Mouse (Mus musculus) liver, postnatal 0 days (tissue): ENCODE data around the gene Kirrel2. TPM values are rescaled to one million over a fixed set of nuclear protein-coding genes. Genes with fewer than 3 reads are reported as not detected.
A peak's percentile ranks its signal among the peaks of the same experiment; 100 is the strongest.

ENCODE experiments used
- ATAC-seq: fragments of 200-750 bp; cut with Nextera tagmentation; 2 replicates; pipeline ENCODE4 v1.8.0; 2017; ENCODE audit warnings: mild to moderate bottlenecking, moderate library complexity
- DNase-seq: peaks from one replicate; pipeline ENCODE4 v3.0.0-alpha.2; 2016
- H3K27ac ChIP-seq: fragments of 300-500 bp; sonication (generic); 2 replicates; pipeline ENCODE4 v1.5.1; 2014; ENCODE audit warnings: antibody characterized with exemption, moderate library complexity, mild to moderate bottlenecking, low read depth
- H3K27me3 ChIP-seq: fragments of 300-500 bp; sonication (generic); 2 replicates; pipeline ENCODE4 v1.6.1; 2014; ENCODE audit warnings: low read length, control low read depth, mixed read lengths; ENCODE audit not compliant: insufficient read depth
- H3K36me3 ChIP-seq: fragments of 300-500 bp; sonication (generic); replicated peaks from 2 replicates; pipeline ENCODE4 v1.6.1; 2014; ENCODE audit warnings: mild to moderate bottlenecking, control low read depth, low read length, moderate library complexity, mixed read lengths; ENCODE audit not compliant: insufficient read depth
- H3K4me1 ChIP-seq: fragments of 300-500 bp; sonication (generic); 2 replicates; pipeline ENCODE4 v1.6.1; 2014; ENCODE audit warnings: antibody characterized with exemption, mild to moderate bottlenecking, control low read depth; ENCODE audit not compliant: insufficient read depth
- H3K4me2 ChIP-seq: fragments of 300-500 bp; sonication (generic); 2 replicates; pipeline ENCODE4 v1.6.1; 2014; ENCODE audit warnings: low read depth, mild to moderate bottlenecking, low read length, moderate library complexity, mixed read lengths
- H3K4me3 ChIP-seq: fragments of 300-500 bp; sonication (generic); 2 replicates; pipeline ENCODE4 v1.5.1; 2014; ENCODE audit warnings: low read depth, low read length
- H3K9ac ChIP-seq: fragments of 300-500 bp; sonication (generic); replicated peaks from 2 replicates; pipeline ENCODE4 v1.6.1; 2014; ENCODE audit warnings: mild to moderate bottlenecking, moderate library complexity
- H3K9me3 ChIP-seq: fragments of 300-500 bp; sonication (generic); 2 replicates; pipeline ENCODE4 v1.6.1; 2016; ENCODE audit warnings: mild to moderate bottlenecking, control low read depth, low read length, mixed read lengths
- CTCF ChIP-seq: sonication (generic); IDR thresholded peaks from 2 replicates; pipeline ENCODE4 v1.5.1; 2016; ENCODE audit warnings: antibody characterized with exemption, low read depth
- EP300 ChIP-seq: IDR thresholded peaks from 2 replicates; pipeline ENCODE4 v1.6.1; 2016; ENCODE audit warnings: antibody characterized with exemption, low read depth, mild to moderate bottlenecking
- WGBS: fragments of 180-500 bp; shearing (Covaris S2); extraction: QIAGEN DNeasy Blood & Tissue Kit; methylation state at CpG from one replicate; pipeline ENCODE4 v1.1.7; 2014; ENCODE audit not compliant: insufficient replicate concordance; 5-methylcytosine and 5-hydroxymethylcytosine counted together
- polyA plus RNA-seq: library from polyadenylated mRNA; unstranded; fragments of >200 nt; fragmentation: Nextera tagmentation; extraction: Ambion mirVana; gene quantifications from 2 replicates; pipeline ENCODE4 v1.2.1, GENCODE M21; 2015

Gene Kirrel2
- polyA plus RNA-seq, 1 experiment from 2014 or later: 0.05 TPM

GRCm38 (mm10) chr7:30420673-30421072, 36.8 kb downstream of the Kirrel2 start:
- WGBS: 60% methylated on average over 3 of the region's 3 CpGs
- DNase-seq: no peak
- Histone ChIP-seq H3K4me1 (peaks cover 23% of the 10 kb centered on the region), H3K9ac (no peak overlapping the region), H3K36me3 (peaks cover 15% of the 10 kb centered on the region; the same call in 1 of the 2 replicates), H3K27ac (peak overlapping the region; percentile 91), H3K4me3 (no peak overlapping the region), H3K27me3 (no peaks in the 10 kb centered on the region), H3K9me3 (no peaks in the 10 kb centered on the region), H3K4me2 (peak overlapping the region; percentile 90)
- TF ChIP-seq CTCF: no peak
- TF ChIP-seq EP300: no peak
- no peak for ATAC-seq

- ATAC-seq (peak; percentile 52), DNase-seq (peak; percentile 54)
- Histone ChIP-seq H3K9ac (no peak within 1 kb of the TSS; the same call in 1 of the 2 replicates), H3K4me2 (peak within 1 kb of the TSS; percentile 90), H3K9me3 (no peaks in the 10 kb centered on the region), H3K4me3 (peak within 1 kb of the TSS; percentile 31), H3K27ac (peak within 1 kb of the TSS; percentile 91), H3K27me3 (no peaks in the 10 kb centered on the region), H3K36me3 (peaks cover 9% of the 10 kb centered on the region; the same call in 1 of the 2 replicates), H3K4me1 (peaks cover 23% of the 10 kb centered on the region)
- TF ChIP-seq EP300 (no peak), CTCF (peak; percentile 39)
- WGBS: 16% methylated on average over 10 of the region's 10 CpGs
These were observed 37.7 kb downstream of the Kirrel2 start, which contains the start of gene Hcst for GRCm38 (mm10) chr7:30419561-30420499. TSS of gene Hcst (minus strand) at chr7:30419854.

GRCm38 (mm10) chr7:30417856-30418255, 39.6 kb downstream of the Kirrel2 start:
- H3K4me3 ChIP-seq: peak overlapping the region; percentile 14; the same call in 1 of the 2 replicates
- no peaks in the 10 kb centered on the region for H3K9me3 ChIP-seq
- H3K27ac ChIP-seq: peak overlapping the region; percentile 91
- ATAC-seq: no peak
- 42% methylated on average over 9 of the region's 9 CpGs for WGBS
- H3K27me3 ChIP-seq: no peaks in the 10 kb centered on the region
- peak overlapping the region; percentile 47; the same call in 1 of the 2 replicates for H3K9ac ChIP-seq
- no peaks in the 10 kb centered on the region for H3K36me3 ChIP-seq
- DNase-seq: no peak
- no peak for TF ChIP-seq EP300
- TF ChIP-seq CTCF: no peak
- peaks cover 23% of the 10 kb centered on the region for H3K4me1 ChIP-seq
- H3K4me2 ChIP-seq: peak overlapping the region; percentile 90

DNA sequence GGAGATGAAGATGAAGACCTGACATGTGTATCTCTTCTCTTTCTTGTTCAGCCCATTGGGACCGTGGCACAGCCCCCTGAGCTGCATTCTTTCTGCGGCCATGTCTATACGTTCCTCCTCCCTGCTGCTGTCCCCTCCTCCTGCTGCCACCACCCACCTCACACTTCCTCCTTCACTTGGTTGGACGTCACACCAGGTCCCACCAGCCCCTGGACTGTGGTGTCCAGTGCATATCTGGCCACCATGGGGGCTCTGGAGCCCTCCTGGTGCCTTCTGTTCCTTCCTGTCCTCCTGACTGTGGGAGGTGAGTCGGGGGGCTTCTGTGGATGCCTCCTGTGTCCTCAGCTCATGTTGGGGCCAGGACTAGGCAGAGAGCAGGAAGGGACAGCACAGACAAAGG, 43.9 kb downstream of the Kirrel2 start, which contains the start of gene Tyrobp:
Gene Tyrobp (plus strand): TSS at position 165 of the 400 bp plus-strand sequence.
- DNase-seq (peak; percentile 37), ATAC-seq (peak; percentile 38)
- H3K27ac ChIP-seq: peak within 1 kb of the TSS; percentile 89
- peak within 1 kb of the TSS; percentile 58 for H3K9ac ChIP-seq
- H3K4me3 ChIP-seq: peak within 1 kb of the TSS; percentile 43
- H3K36me3 ChIP-seq: no peaks in the 10 kb centered on the region
- TF ChIP-seq CTCF (no peak), EP300 (no peak)
- H3K4me2 ChIP-seq: peak within 1 kb of the TSS; percentile 51
- no peaks in the 10 kb centered on the region for H3K9me3 ChIP-seq
- no peaks in the 10 kb centered on the region for H3K27me3 ChIP-seq
- peaks cover 8% of the 10 kb centered on the region; the same call in 1 of the 2 replicates for H3K4me1 ChIP-seq
- 29% methylated on average over 5 of the region's 5 CpGs for WGBS

DNA sequence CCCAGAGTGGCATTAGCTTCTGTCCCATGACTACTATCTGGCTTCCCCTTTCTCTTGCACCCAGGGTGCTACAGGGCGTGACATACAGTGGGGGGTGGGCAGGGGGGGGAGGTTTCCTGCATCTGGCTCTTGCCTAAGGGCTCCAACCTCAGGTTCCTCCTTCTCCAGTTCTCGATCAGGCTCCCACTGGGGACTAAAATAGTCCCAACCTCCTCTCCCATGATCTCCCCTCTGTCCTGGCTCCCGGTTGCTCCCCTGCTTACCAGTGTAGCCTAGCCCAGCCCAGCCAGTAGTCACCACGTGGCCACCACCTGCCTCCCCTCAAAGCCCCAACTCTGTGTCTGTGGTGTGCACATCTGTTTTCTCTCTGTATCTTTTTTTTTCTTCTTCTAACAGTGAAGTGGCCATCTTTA, 44.7 kb downstream of the Kirrel2 start:
- peak; percentile 61 for DNase-seq
- TF ChIP-seq CTCF (no peak), EP300 (no peak)
- Histone ChIP-seq H3K9me3 (no peaks in the 10 kb centered on the region), H3K36me3 (no peaks in the 10 kb centered on the region), H3K4me2 (peak overlapping the region; percentile 26; the same call in 1 of the 2 replicates), H3K4me1 (peaks cover 5% of the 10 kb centered on the region; the same call in 1 of the 2 replicates), H3K27me3 (no peaks in the 10 kb centered on the region), H3K9ac (no peak overlapping the region), H3K4me3 (peak overlapping the region; percentile 43; the same call in 1 of the 2 replicates), H3K27ac (peak overlapping the region; percentile 89)
- peak; percentile 76 for ATAC-seq
- WGBS: 23% methylated on average over 4 of the region's 4 CpGs

DNA sequence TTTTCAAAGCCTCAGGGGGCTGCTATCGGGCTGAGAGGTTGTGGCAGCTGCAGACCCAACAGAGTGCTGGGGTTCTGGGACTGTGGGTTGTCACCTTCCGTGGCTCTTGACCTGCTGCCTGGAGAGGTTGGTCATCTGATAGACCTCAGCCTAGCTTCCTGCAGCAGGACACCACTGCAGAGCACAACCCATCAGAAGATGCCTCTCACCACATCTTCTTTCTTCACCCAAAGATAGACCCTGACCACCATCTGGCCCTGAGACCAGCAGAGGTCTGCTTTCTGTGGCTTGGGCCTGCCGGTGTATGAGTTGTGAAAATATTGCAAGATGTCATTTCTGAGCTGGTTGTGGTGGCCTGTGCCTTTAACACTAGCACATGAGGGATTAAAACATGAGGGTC, 46.5 kb downstream of the Kirrel2 start:
- Histone ChIP-seq H3K4me2 (no peak overlapping the region), H3K4me1 (peaks cover 5% of the 10 kb centered on the region; the same call in 1 of the 2 replicates), H3K9me3 (no peaks in the 10 kb centered on the region), H3K4me3 (no peak overlapping the region), H3K36me3 (no peaks in the 10 kb centered on the region), H3K27ac (peak overlapping the region; percentile 29; the same call in 1 of the 2 replicates), H3K9ac (no peak overlapping the region), H3K27me3 (no peaks in the 10 kb centered on the region)
- no peak for TF ChIP-seq CTCF
- no peak for TF ChIP-seq EP300
- 60% methylated on average over 3 of the region's 3 CpGs for WGBS
- ATAC-seq (no peak), DNase-seq (no peak)
